Mouse (Mus musculus) liver, embryonic 16.5 days (tissue): ENCODE data around the gene Man1c1. TPM values are rescaled to one million over a fixed set of nuclear protein-coding genes. Genes with fewer than 3 reads are reported as not detected.

Experiments used
- ATAC-seq: fragments of 200-750 bp; cut with Nextera tagmentation; 2 replicates; pipeline ENCODE4 v1.8.0; 2017; ENCODE audit warnings: low read depth, mild to moderate bottlenecking, moderate number of reproducible peaks, moderate library complexity
- H3K27ac ChIP-seq: fragments of 300-500 bp; sonication (generic); 2 replicates; pipeline ENCODE4 v1.5.1; 2014; ENCODE audit warnings: mild to moderate bottlenecking, low read length
- H3K27me3 ChIP-seq: fragments of 300-500 bp; sonication (generic); 2 replicates; pipeline ENCODE4 v1.6.1; 2014; ENCODE audit warnings: low read depth, low read length, mixed read lengths; ENCODE audit not compliant: control insufficient read depth, insufficient read depth
- H3K36me3 ChIP-seq: fragments of 300-500 bp; sonication (generic); 2 replicates; pipeline ENCODE4 v1.6.1; 2014; ENCODE audit warnings: mild to moderate bottlenecking; ENCODE audit not compliant: control insufficient read depth, insufficient read depth
- H3K4me1 ChIP-seq: fragments of 300-500 bp; sonication (generic); 2 replicates; pipeline ENCODE4 v1.6.1; 2014; ENCODE audit warnings: low read depth, low read length, mixed read lengths; ENCODE audit not compliant: control insufficient read depth
- H3K4me2 ChIP-seq: fragments of 300-500 bp; sonication (generic); 2 replicates; pipeline ENCODE4 v1.6.1; 2014; ENCODE audit warnings: low read depth, low read length, mixed read lengths
- H3K4me3 ChIP-seq: fragments of 300-500 bp; sonication (generic); 2 replicates; pipeline ENCODE4 v1.5.1; 2014; ENCODE audit warnings: low read depth, mild to moderate bottlenecking, low read length
- H3K9ac ChIP-seq: fragments of 300-500 bp; sonication (generic); 2 replicates; pipeline ENCODE4 v1.6.1; 2014; ENCODE audit warnings: low read depth, low read length
- H3K9me3 ChIP-seq: fragments of 300-500 bp; sonication (generic); replicated peaks from 2 replicates; pipeline ENCODE4 v1.6.1; 2016; ENCODE audit warnings: low read length; ENCODE audit not compliant: control insufficient read depth
- WGBS: fragments of 180-500 bp; shearing (Covaris S2); extraction: QIAGEN DNeasy Blood & Tissue Kit; methylation state at CpG from one replicate; pipeline ENCODE4 v1.1.7; 2014; ENCODE audit not compliant: insufficient replicate concordance; 5-methylcytosine and 5-hydroxymethylcytosine counted together
- polyA plus RNA-seq: library from polyadenylated mRNA; unstranded; fragments of >200 nt; fragmentation: Nextera tagmentation; extraction: Ambion mirVana; gene quantifications from 2 replicates; pipeline ENCODE4 v1.2.1, GENCODE M21; 2015

The Man1c1 gene
- polyA plus RNA-seq, 1 experiment from 2014 or later, result 1.2 TPM

GRCm38 (mm10) chr4:134672326-134672725 lies 31.8 kb downstream of the Man1c1 start:
- no peak overlapping the region for H3K27ac ChIP-seq
- no peaks in the 10 kb centered on the region for H3K9me3 ChIP-seq
- no peak overlapping the region for H3K9ac ChIP-seq
- no peak overlapping the region for H3K4me3 ChIP-seq
- no peak overlapping the region for H3K4me2 ChIP-seq
- H3K36me3 ChIP-seq, result no peaks in the 10 kb centered on the region
- no peaks in the 10 kb centered on the region for H3K4me1 ChIP-seq
- no peaks in the 10 kb centered on the region for H3K27me3 ChIP-seq
- 52% methylated on average over 8 of the region's 8 CpGs for WGBS
- ATAC-seq, result no peak

GRCm38 (mm10) chr4:134671660-134672173 lies 32.4 kb downstream of the Man1c1 start:
- no peak for ATAC-seq
- H3K36me3 ChIP-seq, result no peaks in the 10 kb centered on the region
- H3K27ac ChIP-seq, result no peak overlapping the region
- H3K4me1 ChIP-seq, result no peaks in the 10 kb centered on the region
- no peak overlapping the region for H3K4me3 ChIP-seq
- no peaks in the 10 kb centered on the region for H3K9me3 ChIP-seq
- no peak overlapping the region for H3K9ac ChIP-seq
- H3K27me3 ChIP-seq, result no peaks in the 10 kb centered on the region
- WGBS, result 38% methylated on average over 16 of the region's 16 CpGs
- no peak overlapping the region for H3K4me2 ChIP-seq

- H3K27ac ChIP-seq, result no peak overlapping the region
- H3K27me3 ChIP-seq, result no peaks in the 10 kb centered on the region
- no peaks in the 10 kb centered on the region for H3K9me3 ChIP-seq
- no peak; the same call in 1 of the 2 replicates for ATAC-seq
- no peaks in the 10 kb centered on the region for H3K4me1 ChIP-seq
- H3K36me3 ChIP-seq, result no peaks in the 10 kb centered on the region
- no peak overlapping the region for H3K9ac ChIP-seq
- H3K4me3 ChIP-seq, result no peak overlapping the region
- H3K4me2 ChIP-seq, result no peak overlapping the region
- 55% methylated on average over 17 of the region's 17 CpGs for WGBS
Measured at GRCm38 (mm10) chr4:134669742-134670354, 34.2 kb downstream of the Man1c1 start.

GRCm38 (mm10) chr4:134668355-134669028 lies 35.6 kb downstream of the Man1c1 start:
- H3K4me1 ChIP-seq, result no peaks in the 10 kb centered on the region
- no peak overlapping the region for H3K4me3 ChIP-seq
- H3K9me3 ChIP-seq, result no peaks in the 10 kb centered on the region
- H3K27ac ChIP-seq, result no peak overlapping the region
- WGBS, result 64% methylated on average over 12 of the region's 12 CpGs
- no peaks in the 10 kb centered on the region for H3K36me3 ChIP-seq
- H3K4me2 ChIP-seq, result no peak overlapping the region
- ATAC-seq, result no peak
- H3K27me3 ChIP-seq, result no peaks in the 10 kb centered on the region
- H3K9ac ChIP-seq, result no peak overlapping the region

- H3K4me1 ChIP-seq, result no peaks in the 10 kb centered on the region; the same call in 1 of the 2 replicates
- H3K4me3 ChIP-seq, result no peak overlapping the region
- WGBS, result 82% methylated on average over 19 of the region's 19 CpGs
- no peaks in the 10 kb centered on the region for H3K27me3 ChIP-seq
- H3K36me3 ChIP-seq, result no peaks in the 10 kb centered on the region
- no peaks in the 10 kb centered on the region for H3K9me3 ChIP-seq
- no peak overlapping the region for H3K9ac ChIP-seq
- H3K4me2 ChIP-seq, result no peak overlapping the region
- no peak for ATAC-seq
- no peak overlapping the region for H3K27ac ChIP-seq
Measured at GRCm38 (mm10) chr4:134666391-134666790, 37.7 kb downstream of the Man1c1 start.

- no peak overlapping the region for H3K4me3 ChIP-seq
- no peaks in the 10 kb centered on the region for H3K27me3 ChIP-seq
- H3K9me3 ChIP-seq, result no peaks in the 10 kb centered on the region
- H3K27ac ChIP-seq, result no peak overlapping the region
- no peak overlapping the region for H3K4me2 ChIP-seq
- WGBS, result 33% methylated on average over 10 of the region's 10 CpGs
- H3K9ac ChIP-seq, result no peak overlapping the region
- H3K4me1 ChIP-seq, result no peaks in the 10 kb centered on the region; the same call in 1 of the 2 replicates
- H3K36me3 ChIP-seq, result no peaks in the 10 kb centered on the region
- peak; percentile 45 for ATAC-seq
Measured at GRCm38 (mm10) chr4:134663052-134663451, 41.0 kb downstream of the Man1c1 start.

- Histone ChIP-seq H3K4me3 (no peak overlapping the region), H3K36me3 (no peaks in the 10 kb centered on the region), H3K27ac (no peak overlapping the region), H3K4me1 (no peaks in the 10 kb centered on the region; the same call in 1 of the 2 replicates), H3K4me2 (no peak overlapping the region), H3K9me3 (no peaks in the 10 kb centered on the region), H3K9ac (no peak overlapping the region), H3K27me3 (no peaks in the 10 kb centered on the region)
- no peak for ATAC-seq
- WGBS, result 55% methylated on average over 18 of the region's 18 CpGs
Measured at GRCm38 (mm10) chr4:134660630-134661183, 43.4 kb downstream of the Man1c1 start.

- H3K9ac ChIP-seq, result no peak overlapping the region
- H3K27ac ChIP-seq, result no peak overlapping the region
- H3K4me3 ChIP-seq, result no peak overlapping the region
- WGBS, result 54% methylated on average over 27 of the region's 27 CpGs
- 0 out of 2 replicates have a peak overlapping the region, but pooled peaks have one; percentile 3 for H3K4me2 ChIP-seq
- no peaks in the 10 kb centered on the region for H3K27me3 ChIP-seq
- no peak for ATAC-seq
- H3K9me3 ChIP-seq, result no peaks in the 10 kb centered on the region
- H3K36me3 ChIP-seq, result no peaks in the 10 kb centered on the region
- no peaks in the 10 kb centered on the region; the same call in 1 of the 2 replicates for H3K4me1 ChIP-seq
Measured at GRCm38 (mm10) chr4:134659354-134660301, 44.5 kb downstream of the Man1c1 start.
